Mouse (Mus musculus) limb, embryonic 12.5 days (tissue): ENCODE measurements around the gene Fry. TPM values are rescaled to one million over a fixed set of nuclear protein-coding genes. Genes with fewer than 3 reads are reported as not detected.

ENCODE experiments used
- ATAC-seq: fragments of 200-750 bp; cut with Nextera tagmentation; 2 replicates; pipeline ENCODE4 v1.8.0; 2017; ENCODE audit warnings: low read depth, moderate TSS enrichment; ENCODE audit not compliant: insufficient number of reproducible peaks, insufficient read depth, low FRiP score, low TSS enrichment
- H3K27ac ChIP-seq: fragments of 300-500 bp; sonication (generic); 2 replicates; pipeline ENCODE4 v1.5.1; 2016; ENCODE audit warnings: mild to moderate bottlenecking, moderate library complexity
- H3K27me3 ChIP-seq: fragments of 300-500 bp; sonication (generic); 2 replicates; pipeline ENCODE4 v1.6.1; 2016; ENCODE audit warnings: mild to moderate bottlenecking, moderate library complexity
- H3K36me3 ChIP-seq: fragments of 300-500 bp; sonication (generic); 2 replicates; pipeline ENCODE4 v1.6.1; 2016; ENCODE audit warnings: mild to moderate bottlenecking, moderate library complexity
- H3K4me1 ChIP-seq: fragments of 300-500 bp; sonication (generic); replicated peaks from 2 replicates; pipeline ENCODE4 v1.6.1; 2016
- H3K4me2 ChIP-seq: fragments of 300-500 bp; sonication (generic); 2 replicates; pipeline ENCODE4 v1.6.1; 2016; ENCODE audit warnings: mild to moderate bottlenecking, moderate library complexity
- H3K4me3 ChIP-seq: fragments of 300-500 bp; sonication (generic); replicated peaks from 2 replicates; pipeline ENCODE4 v1.5.1; 2016; ENCODE audit warnings: mild to moderate bottlenecking
- H3K9ac ChIP-seq: fragments of 300-500 bp; sonication (generic); replicated peaks from 2 replicates; pipeline ENCODE4 v1.6.1; 2016; ENCODE audit warnings: mild to moderate bottlenecking, moderate library complexity
- H3K9me3 ChIP-seq: fragments of 300-500 bp; sonication (generic); 2 replicates; pipeline ENCODE4 v1.6.1; 2016; ENCODE audit warnings: mild to moderate bottlenecking, moderate library complexity
- WGBS: fragments of 180-500 bp; shearing (Covaris S2); methylation state at CpG from one replicate; pipeline ENCODE4 v1.1.7; 2016; 5-methylcytosine and 5-hydroxymethylcytosine counted together
- polyA plus RNA-seq: library from polyadenylated mRNA; unstranded; fragments of >200 nt; fragmentation: Nextera tagmentation; extraction: Ambion mirVana; gene quantifications from 2 replicates; pipeline ENCODE4 v1.2.1, GENCODE M21; 2016

Gene Fry
- polyA plus RNA-seq, 1 experiment from 2014 or later: 7.3 TPM

- H3K27me3 ChIP-seq: no peaks in the 10 kb centered on the region; the same call in 1 of the 2 replicates
- H3K4me3 ChIP-seq: peak overlapping the region; percentile 42
- no peaks in the 10 kb centered on the region for H3K36me3 ChIP-seq
- peaks cover 9% of the 10 kb centered on the region for H3K4me1 ChIP-seq
- H3K9me3 ChIP-seq: peaks cover 3% of the 10 kb centered on the region; the same call in 1 of the 2 replicates
- peak overlapping the region; percentile 68 for H3K4me2 ChIP-seq
- WGBS: 7% methylated on average over 22 of the region's 22 CpGs
- 0 out of 2 replicates have a peak overlapping the region, but pooled peaks have one; percentile 47 for H3K27ac ChIP-seq
- peak; percentile 70; the same call in 1 of the 2 replicates for ATAC-seq
- H3K9ac ChIP-seq: peak overlapping the region; percentile 24; the same call in 1 of the 2 replicates
Observed at GRCm38 (mm10) chr5:150195514-150196210, 77.2 kb downstream of the Fry start.

- Histone ChIP-seq H3K4me1 (peaks cover 9% of the 10 kb centered on the region), H3K27me3 (no peaks in the 10 kb centered on the region; the same call in 1 of the 2 replicates), H3K4me3 (peak overlapping the region; percentile 42), H3K9ac (peak overlapping the region; percentile 24; the same call in 1 of the 2 replicates), H3K4me2 (peak overlapping the region; percentile 68), H3K9me3 (no peaks in the 10 kb centered on the region), H3K36me3 (no peaks in the 10 kb centered on the region), H3K27ac (no peak overlapping the region)
- ATAC-seq: peak; percentile 53; the same call in 1 of the 2 replicates
- 2% methylated on average over 6 of the region's 6 CpGs for WGBS
Observed at GRCm38 (mm10) chr5:150196211-150196585, 77.8 kb downstream of the Fry start.

- H3K36me3 ChIP-seq: no peaks in the 10 kb centered on the region
- no peak overlapping the region for H3K27ac ChIP-seq
- WGBS: 35% methylated on average over 6 of the region's 6 CpGs
- ATAC-seq: 0 out of 2 replicates have a peak, but pooled peaks have one; percentile 33
- peaks cover 9% of the 10 kb centered on the region for H3K4me1 ChIP-seq
- H3K9ac ChIP-seq: no peak overlapping the region
- no peaks in the 10 kb centered on the region for H3K9me3 ChIP-seq
- H3K4me2 ChIP-seq: peak overlapping the region; percentile 68
- peak overlapping the region; percentile 42; the same call in 1 of the 2 replicates for H3K4me3 ChIP-seq
- H3K27me3 ChIP-seq: no peaks in the 10 kb centered on the region; the same call in 1 of the 2 replicates
Observed at GRCm38 (mm10) chr5:150196881-150197311, 78.5 kb downstream of the Fry start.

- Histone ChIP-seq H3K4me2 (no peak overlapping the region), H3K27ac (no peak overlapping the region), H3K9ac (no peak overlapping the region), H3K9me3 (peaks cover 6% of the 10 kb centered on the region; the same call in 1 of the 2 replicates), H3K36me3 (no peaks in the 10 kb centered on the region), H3K4me1 (no peaks in the 10 kb centered on the region), H3K27me3 (no peaks in the 10 kb centered on the region), H3K4me3 (no peak overlapping the region)
- ATAC-seq: no peak
- 84% methylated on average over 6 of the region's 6 CpGs for WGBS
Observed at GRCm38 (mm10) chr5:150206749-150207148, 88.3 kb downstream of the Fry start.

GRCm38 (mm10) chr5:150207596-150207995 is 89.2 kb downstream of the Fry start:
- H3K9me3 ChIP-seq: peaks cover 6% of the 10 kb centered on the region; the same call in 1 of the 2 replicates
- H3K36me3 ChIP-seq: no peaks in the 10 kb centered on the region
- no peak overlapping the region for H3K9ac ChIP-seq
- H3K4me2 ChIP-seq: peak overlapping the region; percentile 27
- H3K27ac ChIP-seq: 0 out of 2 replicates have a peak overlapping the region, but pooled peaks have one; percentile 1
- H3K27me3 ChIP-seq: no peaks in the 10 kb centered on the region
- H3K4me3 ChIP-seq: no peak overlapping the region
- ATAC-seq: no peak
- no peaks in the 10 kb centered on the region for H3K4me1 ChIP-seq
- WGBS: 44% methylated on average over 18 of the region's 18 CpGs

- Histone ChIP-seq H3K9ac (no peak overlapping the region), H3K4me1 (no peaks in the 10 kb centered on the region), H3K27ac (no peak overlapping the region), H3K27me3 (no peaks in the 10 kb centered on the region), H3K36me3 (no peaks in the 10 kb centered on the region), H3K4me2 (peak overlapping the region; percentile 27), H3K9me3 (peaks cover 6% of the 10 kb centered on the region; the same call in 1 of the 2 replicates), H3K4me3 (no peak overlapping the region)
- ATAC-seq: no peak
- WGBS: 38% methylated on average over 7 of the region's 7 CpGs
Observed at GRCm38 (mm10) chr5:150208009-150208408, 89.6 kb downstream of the Fry start.

- ATAC-seq: no peak
- H3K27me3 ChIP-seq: no peaks in the 10 kb centered on the region
- no peak overlapping the region for H3K4me2 ChIP-seq
- H3K9me3 ChIP-seq: peaks cover 3% of the 10 kb centered on the region; the same call in 1 of the 2 replicates
- no peaks in the 10 kb centered on the region for H3K4me1 ChIP-seq
- H3K9ac ChIP-seq: no peak overlapping the region
- 83% methylated on average over 6 of the region's 6 CpGs for WGBS
- H3K36me3 ChIP-seq: no peaks in the 10 kb centered on the region
- H3K4me3 ChIP-seq: no peak overlapping the region
- no peak overlapping the region for H3K27ac ChIP-seq
Observed at GRCm38 (mm10) chr5:150214081-150214480, 95.6 kb downstream of the Fry start.

GRCm38 (mm10) chr5:150216066-150216465 is 97.6 kb downstream of the Fry start:
- H3K4me3 ChIP-seq: no peak overlapping the region
- H3K9me3 ChIP-seq: peaks cover 3% of the 10 kb centered on the region; the same call in 1 of the 2 replicates
- no peaks in the 10 kb centered on the region for H3K27me3 ChIP-seq
- ATAC-seq: no peak
- 70% methylated on average over 11 of the region's 11 CpGs for WGBS
- H3K36me3 ChIP-seq: no peaks in the 10 kb centered on the region
- H3K9ac ChIP-seq: no peak overlapping the region
- no peak overlapping the region for H3K27ac ChIP-seq
- H3K4me2 ChIP-seq: no peak overlapping the region
- H3K4me1 ChIP-seq: no peaks in the 10 kb centered on the region

- Histone ChIP-seq H3K4me1 (no peaks in the 10 kb centered on the region), H3K4me2 (no peak overlapping the region), H3K27me3 (no peaks in the 10 kb centered on the region), H3K4me3 (no peak overlapping the region), H3K9me3 (peaks cover 3% of the 10 kb centered on the region; the same call in 1 of the 2 replicates), H3K36me3 (no peaks in the 10 kb centered on the region), H3K27ac (no peak overlapping the region), H3K9ac (no peak overlapping the region)
- ATAC-seq: no peak
- WGBS: 86% methylated on average over 8 of the region's 8 CpGs
Observed at GRCm38 (mm10) chr5:150219457-150219856, 101.0 kb downstream of the Fry start.

GRCm38 (mm10) chr5:150220333-150220732 is 101.9 kb downstream of the Fry start:
- Histone ChIP-seq H3K4me1 (no peaks in the 10 kb centered on the region), H3K36me3 (no peaks in the 10 kb centered on the region)
- ATAC-seq: no peak

GRCm38 (mm10) chr5:150221806-150222205 is 103.4 kb downstream of the Fry start:
- no peak overlapping the region for H3K4me2 ChIP-seq
- peaks cover 3% of the 10 kb centered on the region; the same call in 1 of the 2 replicates for H3K9me3 ChIP-seq
- H3K4me1 ChIP-seq: no peaks in the 10 kb centered on the region
- no peak for ATAC-seq
- 76% methylated on average over 6 of the region's 6 CpGs for WGBS
- H3K27me3 ChIP-seq: no peaks in the 10 kb centered on the region
- H3K36me3 ChIP-seq: no peaks in the 10 kb centered on the region
- no peak overlapping the region for H3K9ac ChIP-seq
- H3K27ac ChIP-seq: no peak overlapping the region
- H3K4me3 ChIP-seq: no peak overlapping the region

More at GRCm38 (mm10) chr5:150220333-150220732, 101.9 kb downstream of the Fry start:
- Histone ChIP-seq H3K4me3 (no peak overlapping the region), H3K9me3 (peaks cover 3% of the 10 kb centered on the region; the same call in 1 of the 2 replicates), H3K9ac (no peak overlapping the region), H3K27me3 (no peaks in the 10 kb centered on the region), H3K4me2 (no peak overlapping the region), H3K27ac (no peak overlapping the region)
- WGBS: 32% methylated on average over 7 of the region's 7 CpGs
